Mouse (Mus musculus): Measurements from ENCODE around the gene Gltpd2.

- no peak for TF ChIP-seq CTCF (IDR thresholded peaks at IDR 0.05; ENCODE audit: control insufficient read depth, insufficient read depth, insufficient read length)
- no peak for TF ChIP-seq USF1 (IDR thresholded peaks at IDR 0.05; ENCODE audit: low read depth)
- TF ChIP-seq CEBPB (IDR thresholded peaks at IDR 0.05; ENCODE audit: low read depth), result no peak
- no peak for TF ChIP-seq MAX (IDR thresholded peaks at IDR 0.05)
- TF ChIP-seq MYOD1 (IDR thresholded peaks at IDR 0.05; ENCODE audit: control insufficient read depth, insufficient read length, low read depth), result no peak
- TF ChIP-seq FOSL1 (IDR thresholded peaks at IDR 0.05; ENCODE audit: insufficient read depth, low read length, poor library complexity, severe bottlenecking), result no peak
Observed at GRCm38 (mm10) chr11:70469764-70470163, 49.2 kb upstream of the Gltpd2 start.
